Mouse (Mus musculus) frontal cortex, postnatal 25 days (tissue): ENCODE measurements around the gene Dclk2.

Source experiments
- DNase-seq, 2 experiments: peaks; one replicate each; pipeline ENCODE4 v3.0.0; 2022; ENCODE audit warnings: low spot score in 2 of 2

Gene Dclk2

DNA sequence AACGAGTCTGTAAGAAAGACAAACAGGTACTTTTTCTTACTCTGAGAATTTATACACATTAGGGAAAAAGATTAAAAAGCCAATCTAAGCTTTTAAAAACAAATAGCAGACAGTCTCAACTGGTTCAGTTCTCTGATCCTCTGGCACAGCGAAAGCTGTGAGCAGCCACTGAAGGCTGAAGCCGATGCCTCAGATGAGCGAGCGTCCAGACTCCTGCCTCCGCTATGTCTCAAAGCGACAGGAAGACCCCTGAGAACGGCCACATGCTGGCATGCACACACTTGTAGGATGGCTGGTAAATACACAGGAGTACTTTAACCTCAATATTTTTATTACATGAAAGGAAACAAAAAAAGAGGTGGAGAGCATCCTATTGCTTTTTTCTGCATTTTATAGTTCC lies 160.8 kb downstream of the Dclk2 start:
- no peak for DNase-seq

DNA sequence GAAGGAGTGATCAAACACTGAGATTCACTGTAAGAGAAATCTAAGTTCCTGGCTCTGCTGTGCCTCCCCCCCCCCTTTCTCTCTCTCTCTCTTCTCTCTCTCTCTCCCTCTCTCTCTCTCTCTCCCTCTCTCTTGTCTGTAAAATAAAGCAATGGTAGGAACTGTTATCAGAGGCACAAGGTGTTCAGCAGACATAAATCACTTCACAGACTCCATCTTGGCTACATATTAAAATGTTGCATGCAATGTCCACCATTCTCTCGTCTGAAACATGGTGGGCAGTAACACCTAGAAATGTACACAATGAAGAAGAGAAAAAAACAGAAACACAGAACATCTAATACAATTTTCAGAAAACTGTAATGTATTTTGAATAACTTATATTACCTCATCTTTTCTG lies 161.3 kb downstream of the Dclk2 start:
- no peak for DNase-seq

GRCm38 (mm10) chr3:86758727-86759126 lies 161.9 kb downstream of the Dclk2 start:
- DNase-seq, result no peak

DNA sequence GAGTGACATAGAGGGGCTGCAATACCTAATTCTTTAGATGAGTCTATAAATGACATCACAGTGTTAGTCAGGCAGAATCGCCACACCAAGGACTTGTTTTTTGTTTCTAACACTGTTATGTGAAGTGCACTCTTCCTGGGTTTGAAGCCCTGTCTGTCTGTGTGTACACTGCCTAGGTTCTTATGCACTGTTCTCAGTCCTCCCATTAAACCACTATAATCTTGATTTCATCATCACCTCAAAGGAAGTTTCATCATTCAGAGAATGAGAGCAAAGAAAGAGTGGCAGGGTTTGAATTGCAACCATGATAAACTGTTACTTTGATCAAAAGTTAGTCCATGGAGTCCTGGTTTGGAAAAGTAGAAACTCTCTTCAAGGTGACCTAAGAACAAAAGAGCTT lies 164.1 kb downstream of the Dclk2 start:
- DNase-seq, result no peak

DNA sequence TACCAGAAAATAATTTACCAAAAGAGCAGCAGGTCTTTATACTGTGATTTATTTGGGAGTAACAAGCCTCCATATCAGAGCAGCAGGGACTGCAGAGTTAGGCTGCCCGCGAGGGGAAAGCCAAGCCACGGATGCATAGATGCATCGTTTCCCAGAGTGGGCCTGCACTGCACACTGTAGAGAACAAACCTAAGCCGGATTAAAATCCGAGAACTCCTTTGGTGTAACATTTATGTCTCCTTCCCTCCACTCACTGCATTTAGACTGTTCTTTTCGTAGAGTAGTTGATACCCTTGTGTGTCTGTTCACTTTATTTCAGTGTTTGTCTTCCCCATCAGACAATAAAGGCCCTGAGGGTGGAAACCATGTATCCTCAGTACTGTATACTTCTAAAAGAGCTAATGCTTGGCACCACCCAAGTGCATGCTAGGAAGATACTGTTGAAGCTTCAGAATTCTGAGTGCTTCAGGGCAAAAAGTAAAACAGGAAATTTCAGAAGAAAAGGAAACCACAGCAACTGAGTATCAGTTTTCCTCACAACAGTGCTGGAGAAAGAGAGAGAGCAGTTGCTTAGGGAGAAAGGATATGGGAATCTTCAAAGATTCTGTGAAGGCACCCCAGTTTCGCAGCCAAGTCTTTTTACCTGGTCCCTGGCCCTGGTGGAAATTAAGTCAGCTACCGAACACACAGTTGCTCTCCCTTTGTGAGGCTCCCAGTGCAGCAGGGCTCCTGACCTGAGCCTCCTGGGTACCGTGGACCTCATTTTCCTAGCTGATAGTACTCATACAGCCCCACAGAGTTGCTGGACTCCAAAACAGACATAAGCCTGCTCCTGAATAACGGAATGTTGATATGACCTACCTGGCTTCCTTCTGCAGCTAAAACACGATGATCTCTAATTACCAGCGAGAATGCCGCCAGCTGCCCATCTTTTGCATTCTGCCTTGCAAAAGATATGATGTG lies 165.8 kb downstream of the Dclk2 start:
- no peak for DNase-seq

GRCm38 (mm10) chr3:86754178-86754577 lies 166.5 kb downstream of the Dclk2 start:
- no peak for DNase-seq

GRCm38 (mm10) chr3:86750652-86751051 lies 170.0 kb downstream of the Dclk2 start:
- no peak for DNase-seq

DNA sequence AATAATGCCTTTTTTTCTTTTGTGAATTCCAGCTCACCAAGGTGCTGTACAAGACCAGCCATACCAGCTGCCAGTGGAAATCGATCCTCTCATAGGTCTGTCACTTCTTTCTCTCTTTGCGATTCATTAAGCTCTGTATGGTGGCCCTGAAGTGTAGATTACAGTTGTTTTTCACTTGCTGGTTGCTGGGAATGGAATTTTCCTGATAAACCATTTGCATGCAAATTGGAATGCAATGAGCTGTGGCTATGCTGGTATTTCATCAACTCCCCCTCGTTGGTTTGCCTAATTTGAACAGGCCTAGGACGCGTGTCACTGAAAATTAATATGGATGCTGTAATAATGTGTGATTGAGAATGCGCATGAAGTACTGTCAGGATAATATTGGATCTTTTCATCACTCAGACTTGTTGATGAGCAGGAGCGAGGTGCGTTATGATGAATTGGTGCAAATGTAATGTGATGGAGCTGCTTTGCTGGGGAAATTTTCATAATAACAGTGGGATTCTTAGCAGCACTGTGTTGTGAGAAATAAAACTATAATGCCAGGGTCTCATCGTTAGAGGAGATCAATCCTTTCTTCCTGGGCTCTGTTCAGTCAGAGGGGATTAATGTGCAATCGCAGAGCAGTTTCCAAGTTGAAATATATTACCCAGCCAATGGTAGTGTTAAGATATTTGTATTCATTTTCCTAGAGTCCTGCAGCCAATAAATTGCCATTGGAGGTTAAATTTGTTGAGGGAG lies 174.7 kb downstream of the Dclk2 start:
- no peak for DNase-seq

- DNase-seq, result no peak
Observed at GRCm38 (mm10) chr3:86745348-86745747, 175.3 kb downstream of the Dclk2 start.

DNA sequence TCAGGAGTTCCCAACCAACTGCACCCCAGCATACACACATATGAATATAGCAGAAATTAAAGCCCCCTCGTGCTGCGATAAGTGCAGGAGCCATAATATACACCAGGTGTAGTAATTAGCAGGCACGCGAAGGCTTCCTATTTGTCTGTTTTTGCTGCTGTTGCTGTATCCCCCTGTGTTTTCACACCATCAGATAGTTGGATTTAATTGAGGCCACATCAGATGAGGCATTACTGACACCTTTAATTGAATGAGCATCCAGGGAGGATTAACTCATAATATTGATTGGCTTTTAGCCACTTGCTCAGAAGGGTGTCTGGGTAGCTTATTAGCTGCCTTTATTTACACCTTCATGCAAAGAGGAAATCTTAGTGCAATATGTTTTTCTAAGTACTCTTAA lies 180.9 kb downstream of the Dclk2 start:
- DNase-seq, result no peak

DNA sequence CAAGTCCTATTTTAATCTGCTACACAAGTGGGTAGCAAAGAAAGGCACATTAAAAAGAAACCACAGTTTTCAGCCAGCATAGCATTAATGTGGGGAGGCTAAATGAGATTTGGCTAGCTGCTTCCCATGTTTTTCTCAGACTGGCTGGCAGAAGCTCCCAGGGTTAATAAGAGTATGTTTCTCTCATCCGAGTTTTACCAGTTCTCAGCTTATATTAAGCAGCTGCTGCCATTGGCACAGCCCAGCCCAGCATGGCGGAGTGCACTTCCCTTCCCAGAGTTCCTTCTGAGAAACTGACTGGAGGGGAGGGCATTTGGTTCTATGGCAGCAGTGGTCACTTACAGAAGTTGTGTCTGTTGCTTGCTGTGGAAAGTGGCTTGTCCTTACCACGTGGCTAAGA lies 181.8 kb downstream of the Dclk2 start:
- DNase-seq, result no peak
